Mouse (Mus musculus): ENCODE data around the gene Gm3238. TPM values are rescaled to one million over a fixed set of nuclear protein-coding genes. Genes with fewer than 3 reads are reported as not detected.
"Not testable (repeated sequence)": the region's sequence is repeated elsewhere in the genome, so short reads cannot be mapped to it uniquely, and the experiment has no call there.

Gene Gm3238
- polyA plus RNA-seq, 1 experiment from 2014 or later, result not detected

DNA sequence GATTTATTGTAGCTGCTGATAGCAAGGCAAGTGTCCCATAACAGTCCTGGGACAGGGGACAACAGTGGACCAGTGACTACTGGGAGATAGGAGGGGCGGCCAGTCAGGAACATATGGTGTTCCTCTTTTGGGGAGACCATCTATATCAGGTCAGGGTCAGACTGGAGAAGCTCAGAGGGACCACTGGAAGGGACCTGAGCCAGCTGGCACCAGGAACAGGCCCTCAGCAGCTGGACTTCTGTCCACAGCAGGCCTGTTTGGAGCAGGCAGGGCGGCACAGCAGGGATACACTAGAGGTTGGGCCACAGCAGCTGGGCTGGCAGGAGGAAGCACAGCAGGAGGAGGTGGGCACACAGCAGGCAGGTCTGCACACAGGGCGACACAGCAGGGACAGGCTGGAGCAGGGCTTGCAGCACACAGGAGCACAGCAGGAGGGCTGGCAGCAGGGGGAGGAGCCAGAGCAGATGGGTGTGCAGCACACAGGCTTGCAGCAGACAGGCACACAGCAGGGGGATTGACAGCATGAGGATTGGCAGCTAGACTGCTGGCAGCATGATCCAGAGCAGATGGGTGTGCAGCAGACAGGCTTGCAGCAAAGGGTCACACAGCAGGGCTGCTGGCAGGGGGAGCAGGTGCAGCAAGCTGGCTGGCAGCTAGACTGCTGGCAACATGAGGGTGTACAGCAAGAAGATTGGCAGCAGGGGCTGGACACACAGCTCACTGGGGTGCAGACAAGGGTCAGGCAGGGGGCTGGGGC, 27.2 kb upstream of the Gm3238 start:
- H3K9ac ChIP-seq (ENCODE audit: low read depth, low read length); H3K27me3 ChIP-seq (ENCODE audit: control insufficient read depth, insufficient read depth, low read length); H3K36me3 ChIP-seq (ENCODE audit: control insufficient read depth, insufficient read depth, low read length); DNase-seq (ENCODE audit: low spot score); H3K9me3 ChIP-seq (ENCODE audit: control insufficient read depth, low read length); H3K4me2 ChIP-seq (replicated peaks; ENCODE audit: low read depth, low read length); H3K4me3 ChIP-seq (ENCODE audit: low read depth, low read length); H3K4me1 ChIP-seq (replicated peaks; ENCODE audit: control insufficient read depth, insufficient read depth, low read length): not testable (repeated sequence)
- 39% methylated on average over 2 of the region's 3 CpGs for WGBS
- 0 out of 2 replicates have a peak overlapping the region, but pooled peaks have one; percentile 9 for H3K27ac ChIP-seq (ENCODE audit: low read depth, low read length)
- ATAC-seq (ENCODE audit: low FRiP score), result peak; percentile 17; the same call in 1 of the 2 replicates

DNA sequence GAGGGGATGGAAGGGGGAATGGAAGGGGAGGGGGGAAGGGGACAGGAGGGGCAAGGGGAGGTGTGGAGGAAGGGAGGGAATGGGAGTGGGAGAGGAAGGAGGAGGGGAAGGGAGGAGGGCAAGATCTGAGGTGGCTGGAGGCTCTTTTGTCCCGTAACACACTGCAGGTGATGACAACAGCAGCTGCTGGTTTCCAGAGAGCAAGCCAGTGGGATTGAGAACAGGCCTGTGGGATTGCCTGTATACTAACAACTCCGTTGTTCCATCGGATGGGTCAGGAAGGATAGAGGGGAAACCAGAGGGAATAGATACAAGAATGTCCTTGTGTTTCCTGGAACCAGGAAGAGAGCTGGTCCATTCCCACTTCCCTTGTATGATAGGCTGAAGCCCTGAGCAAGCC, 26.6 kb upstream of the Gm3238 start:
- no peak overlapping the region for H3K4me2 ChIP-seq (replicated peaks; ENCODE audit: low read depth, low read length)
- 14% methylated on average over 3 of the region's 3 CpGs for WGBS
- no peak for ATAC-seq (ENCODE audit: low FRiP score)
- H3K27ac ChIP-seq (ENCODE audit: low read depth, low read length), result 0 out of 2 replicates have a peak overlapping the region, but pooled peaks have one; percentile 0
- no peaks in the 10 kb centered on the region for H3K9me3 ChIP-seq (ENCODE audit: control insufficient read depth, low read length)
- no peak overlapping the region for H3K4me3 ChIP-seq (ENCODE audit: low read depth, low read length)
- no peak for DNase-seq (ENCODE audit: low spot score)
- no peaks in the 10 kb centered on the region for H3K4me1 ChIP-seq (replicated peaks; ENCODE audit: control insufficient read depth, insufficient read depth, low read length)
- H3K9ac ChIP-seq (ENCODE audit: low read depth, low read length), result no peak overlapping the region
- H3K36me3 ChIP-seq (ENCODE audit: control insufficient read depth, insufficient read depth, low read length), result no peaks in the 10 kb centered on the region
- no peaks in the 10 kb centered on the region for H3K27me3 ChIP-seq (ENCODE audit: control insufficient read depth, insufficient read depth, low read length)

DNA sequence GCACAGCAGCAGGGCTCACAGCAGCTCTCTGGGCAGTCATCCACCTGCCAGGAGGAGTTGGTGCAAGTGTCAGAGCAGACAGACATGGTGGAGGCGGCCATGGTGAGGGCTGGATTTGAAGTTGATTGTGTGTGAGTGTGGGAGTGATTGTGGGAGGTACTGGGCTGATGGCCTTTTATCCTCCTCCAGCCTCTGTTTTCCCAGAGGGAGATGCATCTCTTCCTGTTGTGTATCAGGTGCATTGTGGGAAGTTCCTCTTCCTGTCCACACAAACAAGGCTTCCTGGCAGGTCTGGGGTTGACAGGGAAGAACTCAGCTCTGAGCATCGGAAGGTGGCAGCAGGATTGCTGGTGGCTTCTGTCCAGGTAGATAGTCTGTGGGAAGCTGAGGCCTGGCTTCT, 23.9 kb upstream of the Gm3238 start, which contains the start of gene Gm9639:
TSS of gene Gm9639 (minus strand) at position 101 of the 400 bp plus-strand sequence.
- Histone ChIP-seq H3K4me1 (replicated peaks; ENCODE audit: control insufficient read depth, insufficient read depth, low read length) (no peaks in the 10 kb centered on the region), H3K4me3 (ENCODE audit: low read depth, low read length) (no peak within 1 kb of the TSS), H3K4me2 (replicated peaks; ENCODE audit: low read depth, low read length) (no peak within 1 kb of the TSS), H3K9me3 (ENCODE audit: control insufficient read depth, low read length) (no peaks in the 10 kb centered on the region), H3K27ac (ENCODE audit: low read depth, low read length) (no peak within 1 kb of the TSS), H3K27me3 (ENCODE audit: control insufficient read depth, insufficient read depth, low read length) (no peaks in the 10 kb centered on the region), H3K36me3 (ENCODE audit: control insufficient read depth, insufficient read depth, low read length) (no peaks in the 10 kb centered on the region), H3K9ac (ENCODE audit: low read depth, low read length) (no peak within 1 kb of the TSS)
- DNase-seq (ENCODE audit: low spot score) (no peak), ATAC-seq (ENCODE audit: low FRiP score) (no peak)
- 59% methylated on average over 2 of the region's 2 CpGs for WGBS

DNA sequence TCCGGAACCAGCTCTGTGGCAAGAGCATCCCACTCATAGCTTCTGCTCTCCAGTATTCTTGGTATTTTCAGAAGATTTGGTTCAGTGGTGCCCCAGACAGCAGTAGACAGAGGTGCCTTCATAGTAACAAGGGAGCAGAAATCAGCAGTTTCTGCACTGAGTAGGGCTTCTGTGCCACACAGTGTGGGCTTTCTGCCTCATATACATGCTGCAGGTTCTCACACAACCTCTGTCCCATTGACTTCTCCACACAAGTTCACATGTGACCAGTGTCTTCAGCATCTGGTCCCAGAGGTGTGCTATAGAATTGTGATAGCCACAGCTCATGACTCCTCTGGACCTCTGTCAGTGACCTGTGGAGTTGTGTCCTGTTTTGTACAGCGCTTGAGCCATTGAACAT, 17.5 kb upstream of the Gm3238 start:
- Histone ChIP-seq H3K27me3 (ENCODE audit: control insufficient read depth, insufficient read depth, low read length) (no peaks in the 10 kb centered on the region), H3K4me2 (replicated peaks; ENCODE audit: low read depth, low read length) (no peak overlapping the region), H3K9me3 (ENCODE audit: control insufficient read depth, low read length) (no peaks in the 10 kb centered on the region), H3K4me3 (ENCODE audit: low read depth, low read length) (no peak overlapping the region), H3K4me1 (replicated peaks; ENCODE audit: control insufficient read depth, insufficient read depth, low read length) (no peaks in the 10 kb centered on the region), H3K36me3 (ENCODE audit: control insufficient read depth, insufficient read depth, low read length) (no peaks in the 10 kb centered on the region), H3K27ac (ENCODE audit: low read depth, low read length) (no peak overlapping the region), H3K9ac (ENCODE audit: low read depth, low read length) (no peak overlapping the region)
- no peak for ATAC-seq (ENCODE audit: low FRiP score)
- DNase-seq (ENCODE audit: low spot score), result no peak
- 89% methylated on average over 2 of the region's 2 CpGs for WGBS

DNA sequence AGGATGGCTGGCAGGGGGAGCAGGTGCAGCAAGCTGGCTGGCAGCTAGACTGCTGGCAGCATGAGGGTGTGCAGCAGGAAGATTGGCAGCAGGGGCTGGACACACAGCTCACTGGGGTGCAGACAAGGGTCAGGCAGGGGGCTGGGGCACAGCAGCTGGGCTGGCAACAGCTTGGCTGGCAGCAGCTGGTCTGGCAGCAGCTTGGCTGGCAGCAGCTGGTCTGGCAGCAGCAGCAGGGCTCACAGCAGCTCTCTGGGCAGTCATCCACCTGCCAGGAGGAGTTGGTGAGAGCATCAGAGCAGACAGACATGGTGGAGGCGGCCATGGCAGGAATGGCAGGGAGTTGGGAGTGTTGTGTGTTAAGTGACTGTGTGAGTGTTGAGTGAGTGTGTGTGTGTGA, 16.8 kb upstream of the Gm3238 start, which contains the start of gene Gm7137:
TSS of gene Gm7137 (minus strand) at position 325 of the 400 bp plus-strand sequence.
- not testable (repeated sequence) for DNase-seq (ENCODE audit: low spot score); H3K4me3 ChIP-seq (ENCODE audit: low read depth, low read length)

DNA sequence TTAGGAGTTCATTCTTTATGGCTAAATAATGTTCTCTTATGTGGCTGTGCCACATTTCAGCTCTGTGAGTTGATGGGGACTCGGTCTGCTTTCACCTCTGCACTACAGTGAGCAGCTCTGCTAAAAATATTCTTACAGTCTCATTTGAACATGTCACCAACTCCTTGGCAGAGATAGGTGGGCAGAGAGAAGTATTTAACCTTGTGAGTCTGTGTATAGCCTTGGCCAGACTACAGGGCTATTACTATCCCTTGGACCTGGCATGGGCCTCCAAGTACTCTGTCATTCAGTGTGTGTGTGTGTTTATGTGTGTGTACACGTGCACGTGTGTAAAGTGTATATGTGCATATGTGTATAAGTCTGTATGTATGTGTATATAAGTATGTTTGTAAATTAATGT, 12.3 kb upstream of the Gm3238 start:
- ATAC-seq (ENCODE audit: low FRiP score); H3K4me1 ChIP-seq (replicated peaks; ENCODE audit: control insufficient read depth, insufficient read depth, low read length); H3K4me3 ChIP-seq (ENCODE audit: low read depth, low read length); H3K27ac ChIP-seq (ENCODE audit: low read depth, low read length); H3K27me3 ChIP-seq (ENCODE audit: control insufficient read depth, insufficient read depth, low read length); DNase-seq (ENCODE audit: low spot score); H3K9me3 ChIP-seq (ENCODE audit: control insufficient read depth, low read length); H3K36me3 ChIP-seq (ENCODE audit: control insufficient read depth, insufficient read depth, low read length); H3K9ac ChIP-seq (ENCODE audit: low read depth, low read length); H3K4me2 ChIP-seq (replicated peaks; ENCODE audit: low read depth, low read length): not testable (repeated sequence)
- 82% methylated on average over 1 of the region's 3 CpGs for WGBS

More for the DNA sequence above, 16.8 kb upstream of the Gm3238 start, which contains the start of gene Gm7137:
- WGBS, result no CpG with 5 or more reads among the region's 1 CpGs
- H3K27ac ChIP-seq (ENCODE audit: low read depth, low read length); H3K36me3 ChIP-seq (ENCODE audit: control insufficient read depth, insufficient read depth, low read length); H3K9ac ChIP-seq (ENCODE audit: low read depth, low read length); ATAC-seq (ENCODE audit: low FRiP score); H3K4me2 ChIP-seq (replicated peaks; ENCODE audit: low read depth, low read length); H3K27me3 ChIP-seq (ENCODE audit: control insufficient read depth, insufficient read depth, low read length); H3K9me3 ChIP-seq (ENCODE audit: control insufficient read depth, low read length); H3K4me1 ChIP-seq (replicated peaks; ENCODE audit: control insufficient read depth, insufficient read depth, low read length): not testable (repeated sequence)

DNA sequence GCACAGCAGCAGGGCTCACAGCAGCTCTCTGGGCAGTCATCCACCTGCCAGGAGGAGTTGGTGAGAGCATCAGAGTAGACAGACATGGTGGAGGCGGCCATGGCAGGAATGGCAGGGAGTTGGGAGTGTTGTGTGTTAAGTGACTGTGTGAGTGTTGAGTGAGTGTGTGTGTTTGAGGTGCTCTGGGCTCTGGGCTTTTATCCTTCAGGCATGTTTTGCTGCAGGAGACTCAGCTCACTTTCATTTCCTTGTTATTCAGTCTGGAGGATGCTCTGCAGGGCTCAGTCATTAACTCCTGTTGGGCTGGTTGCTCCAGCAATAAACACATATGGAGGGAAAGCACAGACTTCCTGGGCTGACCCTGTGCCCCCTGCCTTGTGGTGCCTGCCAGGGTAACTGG, 11.3 kb upstream of the Gm3238 start, which contains the start of gene Gm3250:
TSS of gene Gm3250 (minus strand) at position 101 of the 400 bp plus-strand sequence.
- not testable (repeated sequence) for H3K4me2 ChIP-seq (replicated peaks; ENCODE audit: low read depth, low read length); DNase-seq (ENCODE audit: low spot score); H3K27me3 ChIP-seq (ENCODE audit: control insufficient read depth, insufficient read depth, low read length); ATAC-seq (ENCODE audit: low FRiP score); H3K9me3 ChIP-seq (ENCODE audit: control insufficient read depth, low read length); H3K27ac ChIP-seq (ENCODE audit: low read depth, low read length); H3K9ac ChIP-seq (ENCODE audit: low read depth, low read length); H3K4me3 ChIP-seq (ENCODE audit: low read depth, low read length); H3K36me3 ChIP-seq (ENCODE audit: control insufficient read depth, insufficient read depth, low read length); H3K4me1 ChIP-seq (replicated peaks; ENCODE audit: control insufficient read depth, insufficient read depth, low read length)
- 57% methylated on average over 1 of the region's 1 CpGs for WGBS

DNA sequence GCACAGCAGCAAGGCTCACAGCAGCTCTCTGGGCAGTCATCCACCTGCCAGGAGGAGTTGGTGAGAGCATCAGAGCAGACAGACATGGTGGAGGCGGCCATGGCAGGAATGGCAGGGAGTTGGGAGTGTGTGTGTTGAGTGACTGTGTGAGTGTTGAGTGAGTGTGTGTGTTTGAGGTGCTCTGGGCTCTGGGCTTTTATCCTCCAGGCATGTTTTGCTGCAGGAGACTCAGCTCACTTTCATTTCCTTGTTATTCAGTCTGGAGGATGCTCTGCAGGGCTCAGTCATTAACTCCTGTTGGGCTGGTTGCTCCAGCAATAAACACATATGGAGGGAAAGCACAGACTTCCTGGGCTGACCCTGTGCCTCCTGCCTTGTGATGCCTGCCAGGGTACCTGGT, 5.7 kb upstream of the Gm3238 start, which contains the start of gene Gm7138:
TSS of gene Gm7138 (minus strand) at position 101 of the 400 bp plus-strand sequence.
- not testable (repeated sequence) for H3K4me2 ChIP-seq (replicated peaks; ENCODE audit: low read depth, low read length); H3K4me3 ChIP-seq (ENCODE audit: low read depth, low read length); DNase-seq (ENCODE audit: low spot score); H3K27me3 ChIP-seq (ENCODE audit: control insufficient read depth, insufficient read depth, low read length); H3K9me3 ChIP-seq (ENCODE audit: control insufficient read depth, low read length); H3K36me3 ChIP-seq (ENCODE audit: control insufficient read depth, insufficient read depth, low read length); H3K27ac ChIP-seq (ENCODE audit: low read depth, low read length); H3K9ac ChIP-seq (ENCODE audit: low read depth, low read length); H3K4me1 ChIP-seq (replicated peaks; ENCODE audit: control insufficient read depth, insufficient read depth, low read length); ATAC-seq (ENCODE audit: low FRiP score)
- 50% methylated on average over 1 of the region's 1 CpGs for WGBS

DNA sequence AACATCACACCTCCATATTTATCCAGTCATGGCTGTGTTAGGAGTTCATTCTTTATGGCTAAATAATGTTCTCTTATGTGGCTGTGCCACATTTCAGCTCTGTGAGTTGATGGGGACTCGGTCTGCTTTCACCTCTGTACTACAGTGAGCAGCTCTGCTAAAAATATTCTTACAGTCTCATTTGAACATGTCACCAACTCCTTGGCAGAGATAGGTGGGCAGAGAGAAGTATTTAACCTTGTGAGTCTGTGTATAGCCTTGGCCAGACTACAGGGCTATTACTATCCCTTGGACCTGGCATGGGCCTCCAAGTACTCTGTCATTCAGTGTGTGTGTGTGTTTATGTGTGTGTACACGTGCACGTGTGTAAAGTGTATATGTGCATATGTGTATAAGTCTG, 1.0 kb upstream of the Gm3238 start:
- not testable (repeated sequence) for H3K36me3 ChIP-seq (ENCODE audit: control insufficient read depth, insufficient read depth, low read length); H3K27me3 ChIP-seq (ENCODE audit: control insufficient read depth, insufficient read depth, low read length); H3K4me1 ChIP-seq (replicated peaks; ENCODE audit: control insufficient read depth, insufficient read depth, low read length); H3K9me3 ChIP-seq (ENCODE audit: control insufficient read depth, low read length); H3K4me3 ChIP-seq (ENCODE audit: low read depth, low read length); DNase-seq (ENCODE audit: low spot score); ATAC-seq (ENCODE audit: low FRiP score); H3K4me2 ChIP-seq (replicated peaks; ENCODE audit: low read depth, low read length); H3K9ac ChIP-seq (ENCODE audit: low read depth, low read length); H3K27ac ChIP-seq (ENCODE audit: low read depth, low read length)
- WGBS, result 86% methylated on average over 1 of the region's 3 CpGs

All from hindbrain, embryonic 11.5 days (tissue).